Mouse (Mus musculus) limb, embryonic 14.5 days (tissue): ENCODE data around the gene Sema3b. TPM values are rescaled to one million over a fixed set of nuclear protein-coding genes. Genes with fewer than 3 reads are reported as not detected.

Experiments used
- ATAC-seq: fragments of 200-750 bp; cut with Nextera tagmentation; 2 replicates; pipeline ENCODE4 v1.8.0; 2017; ENCODE audit warnings: low read depth, moderate number of reproducible peaks, moderate TSS enrichment; ENCODE audit not compliant: low FRiP score
- DNase-seq: peaks from one replicate; pipeline ENCODE4 v3.0.0-alpha.2; 2015; ENCODE audit warnings: low spot score
- H3K27ac ChIP-seq: fragments of 300-500 bp; sonication (generic); replicated peaks from 2 replicates; pipeline ENCODE4 v1.5.1; 2014; ENCODE audit warnings: low read depth, mild to moderate bottlenecking, low read length, moderate library complexity, mixed read lengths
- H3K27me3 ChIP-seq: fragments of 300-500 bp; sonication (generic); 2 replicates; pipeline ENCODE4 v1.6.1; 2014; ENCODE audit warnings: low read length, mixed read lengths; ENCODE audit not compliant: control insufficient read depth, insufficient read depth
- H3K36me3 ChIP-seq: fragments of 300-500 bp; sonication (generic); 2 replicates; pipeline ENCODE4 v1.6.1; 2014; ENCODE audit warnings: mild to moderate bottlenecking, low read length, moderate library complexity, mixed read lengths; ENCODE audit not compliant: control insufficient read depth, insufficient read depth
- H3K4me1 ChIP-seq: fragments of 300-500 bp; sonication (generic); 2 replicates; pipeline ENCODE4 v1.6.1; 2014; ENCODE audit warnings: antibody characterized with exemption, low read length, mixed read lengths; ENCODE audit not compliant: control insufficient read depth, insufficient read depth
- H3K4me2 ChIP-seq: fragments of 300-500 bp; sonication (generic); replicated peaks from 2 replicates; pipeline ENCODE4 v1.6.1; 2014; ENCODE audit warnings: low read depth, mild to moderate bottlenecking, low read length, moderate library complexity; ENCODE audit not compliant: severe bottlenecking
- H3K4me3 ChIP-seq: fragments of 300-500 bp; sonication (generic); replicated peaks from 2 replicates; pipeline ENCODE4 v1.5.1; 2014; ENCODE audit warnings: low read length
- H3K9ac ChIP-seq: fragments of 300-500 bp; sonication (generic); 2 replicates; pipeline ENCODE4 v1.6.1; 2014; ENCODE audit warnings: mild to moderate bottlenecking, low read depth, low read length, moderate library complexity; ENCODE audit not compliant: severe bottlenecking
- H3K9me3 ChIP-seq: fragments of 300-500 bp; sonication (generic); 2 replicates; pipeline ENCODE4 v1.6.1; 2016; ENCODE audit warnings: low read length; ENCODE audit not compliant: control insufficient read depth
- POLR2A ChIP-seq: fragments of 200-500 bp; IDR thresholded peaks from 2 replicates; pipeline ENCODE4 v1.8.0; 2012; ENCODE audit warnings: inconsistent platforms, mild to moderate bottlenecking, moderate library complexity, borderline replicate concordance; ENCODE audit not compliant: insufficient read depth, insufficient read length; ENCODE audit errors: extremely low read depth
- WGBS: fragments of 180-500 bp; shearing (Covaris S2); extraction: QIAGEN DNeasy Blood & Tissue Kit; methylation state at CpG from one replicate; pipeline ENCODE4 v1.1.7; 2014; 5-methylcytosine and 5-hydroxymethylcytosine counted together
- polyA plus RNA-seq, 2 experiments: library from polyadenylated mRNA; depleted of rRNA in 1 of 2; stranded (reverse) in 1 of 2; unstranded in 1 of 2; fragments of >200 nt; fragmentation: Nextera tagmentation in 1 of 2; extraction: Ambion mirVana in 1 of 2; gene quantifications; 2 replicates each; pipeline versions ENCODE4 v1.2.1 to v1.2.3; 2012 to 2014

Gene Sema3b
- polyA plus RNA-seq, 2 experiments: 11.2 to 23.7 TPM

DNA sequence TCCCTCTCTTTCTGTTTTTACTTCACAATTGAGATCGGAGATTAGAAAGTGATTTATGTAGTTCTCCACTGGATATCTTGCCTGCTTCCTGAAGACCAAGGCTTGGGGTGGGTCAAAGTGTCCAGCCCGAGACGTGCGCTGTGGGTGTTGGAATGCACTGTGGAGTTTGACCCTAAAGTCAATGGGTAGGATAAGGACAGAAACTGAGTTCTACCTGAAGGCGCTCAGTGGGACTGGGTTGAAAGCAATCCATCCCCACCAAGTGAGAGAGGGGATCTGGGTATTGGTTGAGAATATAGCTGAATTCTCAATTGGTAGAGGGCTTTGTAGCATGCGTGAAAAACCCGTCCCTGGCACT lies 36.1 kb upstream of the Sema3b start:
- 57% methylated on average over 7 of the region's 7 CpGs for WGBS
- Histone ChIP-seq H3K27me3 (no peaks in the 10 kb centered on the region), H3K27ac (no peak overlapping the region), H3K36me3 (no peaks in the 10 kb centered on the region), H3K4me3 (peak overlapping the region; percentile 45), H3K4me1 (peaks cover 15% of the 10 kb centered on the region), H3K9ac (peak overlapping the region; percentile 43; the same call in 1 of the 2 replicates), H3K4me2 (peak overlapping the region; percentile 53), H3K9me3 (no peaks in the 10 kb centered on the region)
- TF ChIP-seq POLR2A: no peak
- no peak for DNase-seq
- no peak for ATAC-seq

DNA sequence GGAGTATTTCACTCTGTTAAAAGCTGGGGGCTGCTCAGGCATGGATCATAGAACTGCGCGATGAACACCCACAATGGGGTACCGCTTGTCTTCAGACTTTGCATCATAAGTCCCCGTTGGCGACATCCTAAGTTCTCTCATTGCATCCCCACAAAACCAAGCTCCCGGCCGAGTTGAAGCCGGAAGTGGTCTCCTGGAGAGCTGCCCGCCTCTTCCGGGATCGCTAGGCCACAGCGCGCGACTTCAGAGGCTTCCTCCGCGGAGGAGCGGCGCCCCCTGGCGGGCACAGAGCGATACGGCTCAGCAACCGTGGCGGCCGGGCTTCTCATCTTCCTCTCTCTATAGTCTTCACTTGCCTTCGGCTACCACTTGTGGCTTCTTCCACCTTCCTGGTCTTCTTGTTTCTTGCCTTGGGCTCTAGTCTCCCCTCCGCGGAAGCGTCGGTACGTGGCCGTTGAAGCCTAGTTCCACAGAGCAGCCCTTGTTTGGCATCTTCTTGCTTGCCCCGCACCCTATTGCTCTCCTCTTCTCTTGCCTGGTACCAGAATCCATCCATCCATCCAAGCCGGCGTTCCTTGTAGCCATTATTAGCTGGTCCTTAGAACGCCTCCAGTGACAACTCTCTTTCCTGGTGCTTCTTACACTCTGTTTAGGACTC lies 35.6 kb upstream of the Sema3b start:
- Histone ChIP-seq H3K27ac (0 out of 2 replicates have a peak overlapping the region, but pooled peaks have one; percentile 61), H3K4me3 (peak overlapping the region; percentile 45), H3K27me3 (no peaks in the 10 kb centered on the region), H3K9me3 (no peaks in the 10 kb centered on the region), H3K9ac (peak overlapping the region; percentile 43), H3K36me3 (no peaks in the 10 kb centered on the region), H3K4me1 (peaks cover 10% of the 10 kb centered on the region), H3K4me2 (peak overlapping the region; percentile 53)
- DNase-seq (peak; percentile 93), ATAC-seq (peak; percentile 88)
- WGBS: 5% methylated on average over 35 of the region's 35 CpGs
- TF ChIP-seq POLR2A: peak; percentile 54; the same call in 1 of the 2 replicates

DNA sequence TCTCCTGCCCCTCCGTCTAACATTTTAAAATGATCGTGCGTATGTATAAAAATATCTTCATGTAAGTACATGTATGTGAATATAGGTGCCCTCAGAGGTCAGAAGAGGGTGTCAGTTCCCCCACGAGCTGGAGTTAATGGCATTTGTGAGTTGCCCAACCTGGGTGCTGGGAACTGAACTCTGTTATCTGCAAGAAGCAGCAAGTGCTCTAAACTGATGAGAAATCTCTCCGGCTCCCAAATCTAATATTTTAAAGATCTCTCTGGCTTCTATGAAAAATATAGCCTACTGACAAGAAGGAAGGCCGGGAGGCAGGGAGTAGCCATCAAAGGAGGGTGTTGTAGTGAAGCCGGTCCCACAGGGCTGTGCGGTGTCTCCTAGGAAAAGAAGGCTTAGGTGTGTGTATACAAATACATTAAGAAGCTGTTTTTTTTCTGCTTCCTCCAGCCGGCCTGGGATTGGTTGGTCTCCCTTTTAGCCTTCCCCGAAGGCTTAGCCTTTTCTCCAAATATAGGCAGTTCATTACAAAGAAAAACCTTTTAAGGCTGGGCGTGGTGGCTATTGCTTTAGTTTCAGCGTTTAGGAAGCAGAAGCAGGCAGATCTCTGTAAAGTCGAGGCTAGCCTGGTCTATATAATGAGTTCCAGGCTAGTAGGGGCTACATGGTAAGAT lies 34.6 kb upstream of the Sema3b start:
- no peak for TF ChIP-seq POLR2A
- no peak for ATAC-seq
- 95% methylated on average over 13 of the region's 13 CpGs for WGBS
- no peak overlapping the region for H3K27ac ChIP-seq
- no peak overlapping the region; the same call in 1 of the 2 replicates for H3K4me3 ChIP-seq
- no peak for DNase-seq
- no peak overlapping the region for H3K9ac ChIP-seq
- H3K36me3 ChIP-seq: no peaks in the 10 kb centered on the region
- H3K27me3 ChIP-seq: no peaks in the 10 kb centered on the region
- H3K4me1 ChIP-seq: peaks cover 9% of the 10 kb centered on the region
- H3K9me3 ChIP-seq: no peaks in the 10 kb centered on the region
- peak overlapping the region; percentile 53; the same call in 1 of the 2 replicates for H3K4me2 ChIP-seq

DNA sequence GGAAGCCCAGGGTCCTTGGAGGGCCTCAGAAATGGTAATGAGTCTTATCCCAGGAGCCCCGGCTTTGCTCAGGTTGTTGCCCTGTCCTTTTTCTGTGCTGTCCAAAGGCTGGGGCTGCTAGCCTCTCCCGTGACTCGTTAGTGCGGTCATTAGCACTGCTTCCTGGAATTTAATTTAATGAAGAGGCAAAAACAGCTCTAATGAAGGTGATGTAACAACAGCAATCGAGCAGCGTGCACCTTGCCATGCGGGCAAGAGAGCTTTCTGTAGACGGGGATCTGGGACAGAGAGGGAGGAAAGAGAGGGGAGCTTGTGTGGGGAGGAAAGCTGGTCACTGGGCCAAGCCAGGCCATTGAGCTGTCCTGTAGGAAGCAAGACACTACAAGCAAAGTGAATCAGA lies 32.6 kb upstream of the Sema3b start:
- Histone ChIP-seq H3K4me1 (peaks cover 14% of the 10 kb centered on the region), H3K9ac (no peak overlapping the region), H3K4me3 (no peak overlapping the region), H3K9me3 (no peaks in the 10 kb centered on the region), H3K4me2 (no peak overlapping the region), H3K27ac (no peak overlapping the region), H3K27me3 (no peaks in the 10 kb centered on the region), H3K36me3 (no peaks in the 10 kb centered on the region)
- DNase-seq (no peak), ATAC-seq (no peak)
- 26% methylated on average over 8 of the region's 8 CpGs for WGBS
- TF ChIP-seq POLR2A: no peak

DNA sequence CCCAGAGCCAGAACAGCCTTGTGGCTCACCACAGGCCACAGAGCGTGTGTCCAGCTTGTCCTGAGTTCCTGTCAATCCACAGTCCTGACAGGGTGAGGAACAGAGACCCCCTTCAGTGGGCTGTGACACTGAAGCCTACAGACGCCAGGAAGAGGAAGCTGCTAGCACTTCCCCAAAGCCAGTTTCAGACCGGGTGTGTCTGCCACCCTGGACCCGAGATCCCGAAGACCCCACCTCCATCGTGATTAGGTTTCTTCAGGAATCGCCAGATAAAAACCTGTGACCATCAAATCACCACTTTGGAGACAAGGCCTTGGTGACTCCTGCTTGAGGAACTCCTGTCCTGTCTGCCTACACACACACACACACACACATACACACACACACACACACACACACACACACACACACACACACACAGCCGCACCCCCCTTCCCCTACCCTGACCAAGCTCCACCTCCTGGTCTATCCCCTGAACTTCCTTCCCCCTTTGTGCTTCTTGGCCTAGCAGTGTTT lies 31.3 kb upstream of the Sema3b start:
- 45% methylated on average over 8 of the region's 8 CpGs for WGBS
- ATAC-seq (no peak), DNase-seq (no peak)
- H3K4me1 ChIP-seq: peaks cover 19% of the 10 kb centered on the region
- H3K36me3 ChIP-seq: no peaks in the 10 kb centered on the region
- H3K9ac ChIP-seq: no peak overlapping the region
- H3K27ac ChIP-seq: no peak overlapping the region
- no peak for TF ChIP-seq POLR2A
- H3K4me3 ChIP-seq: no peak overlapping the region
- no peaks in the 10 kb centered on the region for H3K27me3 ChIP-seq
- H3K4me2 ChIP-seq: no peak overlapping the region
- no peaks in the 10 kb centered on the region for H3K9me3 ChIP-seq
